Mouse (Mus musculus) brain, embryonic 14.5 days (tissue): Measurements from ENCODE around the gene Hist1h3e.

Source experiments
- CTCF ChIP-seq: fragments of 200-500 bp; IDR thresholded peaks from 2 replicates; pipeline ENCODE4 v1.5.1; 2012; ENCODE audit warnings: inconsistent platforms, mild to moderate bottlenecking, moderate library complexity, borderline replicate concordance; ENCODE audit not compliant: insufficient read depth, insufficient read length; ENCODE audit errors: extremely low read depth
- POLR2A ChIP-seq: fragments of 200-500 bp; IDR thresholded peaks from 2 replicates; pipeline ENCODE4 v1.6.1; 2012; ENCODE audit warnings: mild to moderate bottlenecking, inconsistent platforms, borderline replicate concordance; ENCODE audit not compliant: poor library complexity, insufficient read depth, insufficient read length, severe bottlenecking; ENCODE audit errors: extremely low read depth

- no peak for TF ChIP-seq POLR2A
- peak; percentile 84; the same call in 1 of the 2 replicates for TF ChIP-seq CTCF
Measured at GRCm38 (mm10) chr13:23524654-23525053, 37.5 kb downstream of the Hist1h3e start.
